Mouse (Mus musculus): ENCODE results near the gene Pop5. TPM values are rescaled to one million over a fixed set of nuclear protein-coding genes. Genes with fewer than 3 reads are reported as not detected.

The Pop5 gene
- polyA plus RNA-seq, 1 experiment from 2014 or later = 95.6 TPM

DNA sequence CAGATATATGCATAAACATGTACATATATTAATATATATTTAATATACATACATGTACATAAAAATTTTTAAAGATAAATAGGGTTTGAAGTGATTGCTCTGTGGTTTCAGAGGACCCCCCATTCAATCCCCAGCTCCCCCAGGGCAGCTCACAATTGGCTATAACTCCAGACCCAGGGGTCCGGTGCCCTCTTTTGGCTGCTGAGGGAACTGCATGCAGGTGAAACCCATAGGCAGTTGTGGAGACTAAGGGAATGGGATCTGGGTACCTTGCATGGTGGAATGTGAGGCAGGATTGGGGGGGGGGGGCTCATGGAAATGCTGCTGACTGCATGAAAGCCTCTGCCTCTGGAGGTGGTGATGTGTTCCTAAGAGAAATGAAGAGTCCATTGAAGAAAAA lies 25.3 kb upstream of the Pop5 start:
- 13% methylated on average over 1 of the region's 1 CpGs for WGBS
- Histone ChIP-seq H3K9ac (replicated peaks; ENCODE audit: low read length) (no peak overlapping the region), H3K36me3 (ENCODE audit: control insufficient read depth, insufficient read depth, low read length) (no peaks in the 10 kb centered on the region), H3K27ac (replicated peaks; ENCODE audit: low read depth, low read length) (no peak overlapping the region), H3K4me2 (ENCODE audit: low read length) (no peak overlapping the region), H3K4me3 (replicated peaks; ENCODE audit: low read depth, low read length) (no peak overlapping the region), H3K9me3 (ENCODE audit: control insufficient read depth, low read length) (no peaks in the 10 kb centered on the region), H3K4me1 (ENCODE audit: control insufficient read depth, insufficient read depth, low read length) (peaks cover 3% of the 10 kb centered on the region; the same call in 1 of the 2 replicates), H3K27me3 (ENCODE audit: control insufficient read depth, insufficient read depth, low read length) (no peaks in the 10 kb centered on the region)
- peak; percentile 34 for DNase-seq
- no peak for ATAC-seq (ENCODE audit: low FRiP score, low TSS enrichment)

DNA sequence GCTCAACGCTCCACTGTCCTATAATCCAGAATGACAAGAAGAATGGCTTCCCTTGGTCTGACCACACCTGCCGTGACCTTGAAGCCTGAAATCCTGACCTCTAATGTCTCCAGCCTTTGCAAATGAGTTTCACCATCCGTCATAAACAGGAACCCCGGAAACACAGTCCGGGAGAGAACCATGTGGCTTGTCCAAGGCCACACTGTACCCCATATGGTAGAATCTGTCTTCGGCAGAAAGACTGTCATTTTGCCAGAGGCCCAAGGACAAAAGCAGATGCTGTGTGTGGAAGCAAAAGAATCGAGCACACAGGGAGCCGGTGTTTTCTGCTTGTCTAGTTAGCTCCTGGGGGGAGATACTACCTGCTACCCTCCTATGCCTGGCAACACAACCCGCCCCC lies 23.2 kb upstream of the Pop5 start:
- 79% methylated on average over 9 of the region's 9 CpGs for WGBS
- no peaks in the 10 kb centered on the region for H3K27me3 ChIP-seq (ENCODE audit: control insufficient read depth, insufficient read depth, low read length)
- peaks cover 7% of the 10 kb centered on the region; the same call in 1 of the 2 replicates for H3K4me1 ChIP-seq (ENCODE audit: control insufficient read depth, insufficient read depth, low read length)
- ATAC-seq (ENCODE audit: low FRiP score, low TSS enrichment) = no peak
- H3K9ac ChIP-seq (replicated peaks; ENCODE audit: low read length) = no peak overlapping the region
- no peak for DNase-seq
- no peak overlapping the region for H3K4me3 ChIP-seq (replicated peaks; ENCODE audit: low read depth, low read length)
- no peak overlapping the region for H3K4me2 ChIP-seq (ENCODE audit: low read length)
- H3K36me3 ChIP-seq (ENCODE audit: control insufficient read depth, insufficient read depth, low read length) = no peaks in the 10 kb centered on the region
- H3K27ac ChIP-seq (replicated peaks; ENCODE audit: low read depth, low read length) = no peak overlapping the region
- no peaks in the 10 kb centered on the region for H3K9me3 ChIP-seq (ENCODE audit: control insufficient read depth, low read length)

DNA sequence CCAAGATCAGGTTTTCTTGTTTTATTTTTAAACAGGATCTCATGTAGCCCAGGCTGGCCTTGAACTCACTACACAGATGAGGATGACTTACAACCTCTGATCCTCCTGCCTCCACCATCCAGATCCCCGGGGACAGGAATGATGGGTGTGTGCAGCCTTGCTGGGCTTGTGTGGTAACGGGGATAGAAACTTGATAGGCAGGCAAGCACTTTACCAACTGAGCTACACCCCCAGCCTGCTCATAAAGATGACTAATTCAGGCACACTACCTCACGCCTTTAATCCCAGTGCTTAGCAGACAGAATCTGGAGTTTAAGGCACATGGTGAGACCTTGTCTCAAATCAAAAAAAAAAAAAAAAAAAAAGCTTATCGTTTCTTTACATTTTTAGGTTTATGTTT lies 22.8 kb upstream of the Pop5 start:
- no peak overlapping the region for H3K27ac ChIP-seq (replicated peaks; ENCODE audit: low read depth, low read length)
- DNase-seq = no peak
- no peaks in the 10 kb centered on the region for H3K9me3 ChIP-seq (ENCODE audit: control insufficient read depth, low read length)
- H3K4me1 ChIP-seq (ENCODE audit: control insufficient read depth, insufficient read depth, low read length) = peaks cover 7% of the 10 kb centered on the region; the same call in 1 of the 2 replicates
- H3K4me2 ChIP-seq (ENCODE audit: low read length) = no peak overlapping the region
- H3K4me3 ChIP-seq (replicated peaks; ENCODE audit: low read depth, low read length) = no peak overlapping the region
- H3K36me3 ChIP-seq (ENCODE audit: control insufficient read depth, insufficient read depth, low read length) = no peaks in the 10 kb centered on the region
- H3K9ac ChIP-seq (replicated peaks; ENCODE audit: low read length) = no peak overlapping the region
- 72% methylated on average over 4 of the region's 4 CpGs for whole genome bisulfite sequencing
- H3K27me3 ChIP-seq (ENCODE audit: control insufficient read depth, insufficient read depth, low read length) = no peaks in the 10 kb centered on the region
- ATAC-seq (ENCODE audit: low FRiP score, low TSS enrichment) = no peak

GRCm38 (mm10) chr5:115214864-115215263 lies 20.8 kb upstream of the Pop5 start:
- Histone ChIP-seq H3K4me1 (ENCODE audit: control insufficient read depth, insufficient read depth, low read length) (peaks cover 7% of the 10 kb centered on the region; the same call in 1 of the 2 replicates), H3K27me3 (ENCODE audit: control insufficient read depth, insufficient read depth, low read length) (no peaks in the 10 kb centered on the region), H3K9me3 (ENCODE audit: control insufficient read depth, low read length) (no peaks in the 10 kb centered on the region), H3K36me3 (ENCODE audit: control insufficient read depth, insufficient read depth, low read length) (no peaks in the 10 kb centered on the region), H3K27ac (replicated peaks; ENCODE audit: low read depth, low read length) (peak overlapping the region; percentile 71), H3K9ac (replicated peaks; ENCODE audit: low read length) (peak overlapping the region; percentile 64), H3K4me3 (replicated peaks; ENCODE audit: low read depth, low read length) (peak overlapping the region; percentile 39), H3K4me2 (ENCODE audit: low read length) (peak overlapping the region; percentile 64)
- DNase-seq = peak; percentile 79
- 0% methylated on average over 17 of the region's 17 CpGs for WGBS
- peak; percentile 55; the same call in 1 of the 2 replicates for ATAC-seq (ENCODE audit: low FRiP score, low TSS enrichment)

GRCm38 (mm10) chr5:115215273-115216185 lies 20.1 kb upstream of the Pop5 start:
- Histone ChIP-seq H3K36me3 (ENCODE audit: control insufficient read depth, insufficient read depth, low read length) (no peaks in the 10 kb centered on the region), H3K27me3 (ENCODE audit: control insufficient read depth, insufficient read depth, low read length) (no peaks in the 10 kb centered on the region), H3K4me1 (ENCODE audit: control insufficient read depth, insufficient read depth, low read length) (peaks cover 7% of the 10 kb centered on the region; the same call in 1 of the 2 replicates), H3K9ac (replicated peaks; ENCODE audit: low read length) (peak overlapping the region; percentile 64), H3K4me3 (replicated peaks; ENCODE audit: low read depth, low read length) (peak overlapping the region; percentile 39), H3K4me2 (ENCODE audit: low read length) (peak overlapping the region; percentile 64), H3K27ac (replicated peaks; ENCODE audit: low read depth, low read length) (peak overlapping the region; percentile 71; the same call in 1 of the 2 replicates), H3K9me3 (ENCODE audit: control insufficient read depth, low read length) (no peaks in the 10 kb centered on the region)
- DNase-seq = no peak
- ATAC-seq (ENCODE audit: low FRiP score, low TSS enrichment) = no peak
- 12% methylated on average over 27 of the region's 27 CpGs for WGBS

DNA sequence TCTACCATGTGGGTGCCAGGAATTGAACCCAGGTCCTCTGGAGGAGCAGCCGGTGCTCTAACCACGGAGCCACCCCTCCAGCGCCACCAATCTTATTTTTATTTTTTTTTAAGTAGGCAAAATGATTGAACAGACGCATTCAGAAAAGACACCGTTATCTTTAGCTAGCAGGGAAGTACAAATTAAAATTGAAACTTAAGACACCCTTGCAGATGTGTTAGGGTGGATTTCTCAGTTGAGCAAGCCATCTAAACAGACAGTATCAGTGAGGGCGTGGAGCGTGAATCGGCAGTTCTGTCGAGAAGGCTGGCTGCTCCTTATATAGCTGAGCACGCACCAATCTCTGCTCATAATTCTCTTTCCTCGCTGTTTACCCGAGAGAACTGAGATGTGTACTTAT lies 17.6 kb upstream of the Pop5 start:
- DNase-seq (no peak), ATAC-seq (ENCODE audit: low FRiP score, low TSS enrichment) (no peak)
- no peak overlapping the region for H3K27ac ChIP-seq (replicated peaks; ENCODE audit: low read depth, low read length)
- no peaks in the 10 kb centered on the region for H3K27me3 ChIP-seq (ENCODE audit: control insufficient read depth, insufficient read depth, low read length)
- 92% methylated on average over 12 of the region's 12 CpGs for WGBS
- H3K36me3 ChIP-seq (ENCODE audit: control insufficient read depth, insufficient read depth, low read length) = no peaks in the 10 kb centered on the region
- H3K9ac ChIP-seq (replicated peaks; ENCODE audit: low read length) = no peak overlapping the region
- no peaks in the 10 kb centered on the region for H3K9me3 ChIP-seq (ENCODE audit: control insufficient read depth, low read length)
- H3K4me1 ChIP-seq (ENCODE audit: control insufficient read depth, insufficient read depth, low read length) = peaks cover 7% of the 10 kb centered on the region; the same call in 1 of the 2 replicates
- no peak overlapping the region for H3K4me2 ChIP-seq (ENCODE audit: low read length)
- no peak overlapping the region for H3K4me3 ChIP-seq (replicated peaks; ENCODE audit: low read depth, low read length)

- no peak overlapping the region for H3K27ac ChIP-seq (replicated peaks; ENCODE audit: low read depth, low read length)
- ATAC-seq (ENCODE audit: low FRiP score, low TSS enrichment) = no peak
- no peak overlapping the region for H3K4me3 ChIP-seq (replicated peaks; ENCODE audit: low read depth, low read length)
- 33% methylated on average over 13 of the region's 13 CpGs for WGBS
- no peak overlapping the region for H3K4me2 ChIP-seq (ENCODE audit: low read length)
- no peaks in the 10 kb centered on the region for H3K36me3 ChIP-seq (ENCODE audit: control insufficient read depth, insufficient read depth, low read length)
- H3K27me3 ChIP-seq (ENCODE audit: control insufficient read depth, insufficient read depth, low read length) = no peaks in the 10 kb centered on the region
- no peak overlapping the region for H3K9ac ChIP-seq (replicated peaks; ENCODE audit: low read length)
- no peaks in the 10 kb centered on the region for H3K4me1 ChIP-seq (ENCODE audit: control insufficient read depth, insufficient read depth, low read length)
- H3K9me3 ChIP-seq (ENCODE audit: control insufficient read depth, low read length) = no peaks in the 10 kb centered on the region
- no peak for DNase-seq
Measured at GRCm38 (mm10) chr5:115220931-115221640, 14.6 kb upstream of the Pop5 start.

DNA sequence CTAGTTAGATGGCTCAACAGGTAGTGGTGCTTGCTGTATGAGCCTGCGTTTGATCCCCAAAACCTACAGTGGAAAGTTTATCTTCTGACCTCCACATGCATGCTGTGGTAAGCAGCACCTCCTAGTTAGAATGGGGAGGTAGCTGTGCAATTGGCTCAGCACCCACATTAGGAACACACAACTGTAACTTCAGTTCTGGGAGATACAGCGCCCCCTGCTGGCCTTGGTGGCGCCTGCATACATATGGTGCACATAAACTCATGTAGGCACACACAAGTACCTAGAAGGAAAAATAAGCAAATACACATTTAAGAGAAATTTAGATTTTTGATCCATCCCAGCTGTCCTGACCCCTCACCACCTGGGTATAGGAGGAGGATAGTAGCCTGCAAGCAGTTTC lies 13.2 kb upstream of the Pop5 start:
- no peak overlapping the region for H3K4me2 ChIP-seq (ENCODE audit: low read length)
- H3K9me3 ChIP-seq (ENCODE audit: control insufficient read depth, low read length) = no peaks in the 10 kb centered on the region
- H3K27ac ChIP-seq (replicated peaks; ENCODE audit: low read depth, low read length) = no peak overlapping the region
- H3K9ac ChIP-seq (replicated peaks; ENCODE audit: low read length) = no peak overlapping the region
- ATAC-seq (ENCODE audit: low FRiP score, low TSS enrichment) (no peak), DNase-seq (no peak)
- H3K27me3 ChIP-seq (ENCODE audit: control insufficient read depth, insufficient read depth, low read length) = no peaks in the 10 kb centered on the region
- H3K4me3 ChIP-seq (replicated peaks; ENCODE audit: low read depth, low read length) = no peak overlapping the region
- 78% methylated on average over 3 of the region's 3 CpGs for WGBS
- no peaks in the 10 kb centered on the region for H3K36me3 ChIP-seq (ENCODE audit: control insufficient read depth, insufficient read depth, low read length)
- no peaks in the 10 kb centered on the region for H3K4me1 ChIP-seq (ENCODE audit: control insufficient read depth, insufficient read depth, low read length)

Data from midbrain, embryonic 14.5 days (tissue).